Mouse (Mus musculus): ENCODE measurements at regions not wholly inside any gene's neighbourhood (a gene's known extent, or its start where the extent isn't known, plus 50 kb on each side); places are given as distances from the start of the nearest gene placed in this dataset.
"Not testable (repeated sequence)": the region's sequence is repeated elsewhere in the genome, so short reads cannot be mapped to it uniquely, and the experiment has no call there.

GRCm38 (mm10) chr1:43310711-43311695, 114.2 kb upstream of the Fhl2 start:
- Histone ChIP-seq H3K4me1 (peaks cover 12% of the 10 kb centered on the region; the same call in 1 of the 2 replicates), H3K9me3 (no peaks in the 10 kb centered on the region), H3K27me3 (no peaks in the 10 kb centered on the region), H3K36me3 (no peaks in the 10 kb centered on the region), H3K27ac (no peak overlapping the region), H3K4me2 (no peak overlapping the region), H3K4me3 (no peak overlapping the region), H3K9ac (no peak overlapping the region)
- 61% methylated on average over 16 of the region's 16 CpGs for WGBS
- no peak for ATAC-seq (ENCODE audit: borderline replicate concordance, extremely low read depth, low FRiP score, low TSS enrichment)

- ATAC-seq (ENCODE audit: borderline replicate concordance, extremely low read depth, low FRiP score, low TSS enrichment): not testable (repeated sequence)
These were observed 119.5 kb upstream of the Fhl2 start for GRCm38 (mm10) chr1:43316331-43316730.

GRCm38 (mm10) chr1:43317076-43317871, 120.5 kb upstream of the Fhl2 start:
- no peak overlapping the region for H3K4me2 ChIP-seq
- no peaks in the 10 kb centered on the region for H3K36me3 ChIP-seq
- H3K9me3 ChIP-seq: no peaks in the 10 kb centered on the region
- no peaks in the 10 kb centered on the region; the same call in 1 of the 2 replicates for H3K4me1 ChIP-seq
- H3K27ac ChIP-seq: no peak overlapping the region
- H3K9ac ChIP-seq: no peak overlapping the region
- H3K27me3 ChIP-seq: no peaks in the 10 kb centered on the region
- no peak for ATAC-seq (ENCODE audit: borderline replicate concordance, extremely low read depth, low FRiP score, low TSS enrichment)
- no peak overlapping the region for H3K4me3 ChIP-seq
- 45% methylated on average over 3 of the region's 3 CpGs for WGBS

More at GRCm38 (mm10) chr1:43316331-43316730, 119.5 kb upstream of the Fhl2 start:
- H3K27ac ChIP-seq, H3K4me3 ChIP-seq, H3K27me3 ChIP-seq, H3K4me1 ChIP-seq, H3K9me3 ChIP-seq, H3K9ac ChIP-seq, H3K4me2 ChIP-seq, H3K36me3 ChIP-seq: not testable (repeated sequence)
- 72% methylated on average over 12 of the region's 12 CpGs for WGBS

- not testable (repeated sequence) for H3K4me2 ChIP-seq; H3K27ac ChIP-seq; H3K4me3 ChIP-seq; ATAC-seq (ENCODE audit: borderline replicate concordance, extremely low read depth, low FRiP score, low TSS enrichment); H3K36me3 ChIP-seq; H3K27me3 ChIP-seq; H3K9ac ChIP-seq; H3K9me3 ChIP-seq
- 88% methylated on average over 10 of the region's 10 CpGs for WGBS
- H3K4me1 ChIP-seq: peaks cover 16% of the 10 kb centered on the region
These were observed 110.9 kb upstream of the Nck2 start for GRCm38 (mm10) chr1:43333488-43333887.

GRCm38 (mm10) chr1:43337168-43337784, 107.1 kb upstream of the Nck2 start:
- no peak overlapping the region for H3K9ac ChIP-seq
- peak; percentile 84 for ATAC-seq (ENCODE audit: borderline replicate concordance, extremely low read depth, low FRiP score, low TSS enrichment)
- H3K4me3 ChIP-seq: no peak overlapping the region
- peaks cover 17% of the 10 kb centered on the region for H3K4me1 ChIP-seq
- 54% methylated on average over 3 of the region's 3 CpGs for WGBS
- H3K27me3 ChIP-seq: no peaks in the 10 kb centered on the region
- no peaks in the 10 kb centered on the region for H3K36me3 ChIP-seq
- peaks cover 4% of the 10 kb centered on the region; the same call in 1 of the 2 replicates for H3K9me3 ChIP-seq
- H3K4me2 ChIP-seq: no peak overlapping the region
- H3K27ac ChIP-seq: peak overlapping the region; percentile 81

GRCm38 (mm10) chr1:43338096-43338915, 106.1 kb upstream of the Nck2 start:
- Histone ChIP-seq H3K9me3 (peaks cover 4% of the 10 kb centered on the region; the same call in 1 of the 2 replicates), H3K4me1 (peaks cover 17% of the 10 kb centered on the region), H3K27me3 (no peaks in the 10 kb centered on the region), H3K4me2 (no peak overlapping the region), H3K4me3 (no peak overlapping the region), H3K27ac (peak overlapping the region; percentile 73), H3K9ac (no peak overlapping the region), H3K36me3 (no peaks in the 10 kb centered on the region)
- ATAC-seq (ENCODE audit: borderline replicate concordance, extremely low read depth, low FRiP score, low TSS enrichment): peak; percentile 27; the same call in 1 of the 2 replicates
- 53% methylated on average over 6 of the region's 6 CpGs for WGBS

GRCm38 (mm10) chr1:43342848-43343247, 101.5 kb upstream of the Nck2 start:
- H3K9me3 ChIP-seq: no peaks in the 10 kb centered on the region
- peaks cover 8% of the 10 kb centered on the region for H3K4me1 ChIP-seq
- H3K27ac ChIP-seq: no peak overlapping the region
- no peaks in the 10 kb centered on the region for H3K36me3 ChIP-seq
- WGBS: 63% methylated on average over 2 of the region's 2 CpGs
- no peak overlapping the region for H3K4me3 ChIP-seq
- no peak overlapping the region for H3K4me2 ChIP-seq
- ATAC-seq (ENCODE audit: borderline replicate concordance, extremely low read depth, low FRiP score, low TSS enrichment): no peak
- H3K9ac ChIP-seq: no peak overlapping the region
- no peaks in the 10 kb centered on the region for H3K27me3 ChIP-seq

GRCm38 (mm10) chr1:43343410-43343809, 101.0 kb upstream of the Nck2 start:
- H3K27me3 ChIP-seq: no peaks in the 10 kb centered on the region
- no peak for ATAC-seq (ENCODE audit: borderline replicate concordance, extremely low read depth, low FRiP score, low TSS enrichment)
- no peaks in the 10 kb centered on the region for H3K9me3 ChIP-seq
- H3K4me3 ChIP-seq: no peak overlapping the region
- WGBS: 78% methylated on average over 2 of the region's 2 CpGs
- no peak overlapping the region for H3K27ac ChIP-seq
- H3K9ac ChIP-seq: no peak overlapping the region
- no peak overlapping the region for H3K4me2 ChIP-seq
- H3K36me3 ChIP-seq: no peaks in the 10 kb centered on the region
- peaks cover 2% of the 10 kb centered on the region; the same call in 1 of the 2 replicates for H3K4me1 ChIP-seq

- H3K4me2 ChIP-seq: no peak overlapping the region
- no peaks in the 10 kb centered on the region for H3K9me3 ChIP-seq
- 84% methylated on average over 5 of the region's 5 CpGs for WGBS
- H3K27ac ChIP-seq: no peak overlapping the region
- H3K36me3 ChIP-seq: no peaks in the 10 kb centered on the region
- H3K27me3 ChIP-seq: no peaks in the 10 kb centered on the region
- no peak for ATAC-seq (ENCODE audit: borderline replicate concordance, extremely low read depth, low FRiP score, low TSS enrichment)
- no peaks in the 10 kb centered on the region for H3K4me1 ChIP-seq
- no peak overlapping the region for H3K9ac ChIP-seq
- no peak overlapping the region for H3K4me3 ChIP-seq
These were observed 100.4 kb upstream of the Nck2 start for GRCm38 (mm10) chr1:43344001-43344400.

- no peak overlapping the region for H3K4me3 ChIP-seq
- no peak overlapping the region for H3K27ac ChIP-seq
- H3K9me3 ChIP-seq: no peaks in the 10 kb centered on the region
- no peaks in the 10 kb centered on the region for H3K36me3 ChIP-seq
- H3K4me1 ChIP-seq: no peaks in the 10 kb centered on the region
- H3K4me2 ChIP-seq: no peak overlapping the region
- no peak for ATAC-seq (ENCODE audit: borderline replicate concordance, extremely low read depth, low FRiP score, low TSS enrichment)
- WGBS: 75% methylated on average over 4 of the region's 4 CpGs
- H3K9ac ChIP-seq: no peak overlapping the region
- H3K27me3 ChIP-seq: no peaks in the 10 kb centered on the region
These were observed 97.2 kb upstream of the Nck2 start for GRCm38 (mm10) chr1:43347152-43347551.

- 81% methylated on average over 3 of the region's 3 CpGs for WGBS
- Histone ChIP-seq H3K27ac (no peak overlapping the region), H3K27me3 (no peaks in the 10 kb centered on the region), H3K9me3 (no peaks in the 10 kb centered on the region), H3K4me2 (no peak overlapping the region), H3K9ac (no peak overlapping the region), H3K36me3 (no peaks in the 10 kb centered on the region), H3K4me1 (peaks cover 4% of the 10 kb centered on the region; the same call in 1 of the 2 replicates), H3K4me3 (no peak overlapping the region)
- no peak for ATAC-seq (ENCODE audit: borderline replicate concordance, extremely low read depth, low FRiP score, low TSS enrichment)
These were observed 94.4 kb upstream of the Nck2 start for GRCm38 (mm10) chr1:43349966-43350365.
